Mouse (Mus musculus) forebrain, embryonic 10.5 days (tissue): ENCODE data around the gene Klhl26. TPM values are rescaled to one million over a fixed set of nuclear protein-coding genes. Genes with fewer than 3 reads are reported as not detected.
A peak's percentile ranks its signal among the peaks of the same experiment; 100 is the strongest.

Source experiments
- DNase-seq: peaks from one replicate; pipeline ENCODE4 v3.0.0-alpha.2; 2017; ENCODE audit warnings: low spot score; ENCODE audit errors: extremely low spot score
- H3K27ac ChIP-seq: fragments of 300-500 bp; sonication (generic); 2 replicates; pipeline ENCODE4 v1.5.1; 2016; ENCODE audit warnings: mild to moderate bottlenecking
- H3K27me3 ChIP-seq: fragments of 300-500 bp; sonication (generic); 2 replicates; pipeline ENCODE4 v1.6.1; 2016; ENCODE audit warnings: mild to moderate bottlenecking; ENCODE audit not compliant: poor library complexity, severe bottlenecking
- H3K36me3 ChIP-seq: fragments of 300-500 bp; sonication (generic); replicated peaks from 2 replicates; pipeline ENCODE4 v1.6.1; 2016; ENCODE audit warnings: mild to moderate bottlenecking, moderate library complexity
- H3K4me1 ChIP-seq: fragments of 300-500 bp; sonication (generic); 2 replicates; pipeline ENCODE4 v1.6.1; 2016
- H3K4me3 ChIP-seq: fragments of 300-500 bp; sonication (generic); 2 replicates; pipeline ENCODE4 v1.5.1; 2016; ENCODE audit warnings: mild to moderate bottlenecking, moderate library complexity
- H3K9me3 ChIP-seq: fragments of 300-500 bp; sonication (generic); 2 replicates; pipeline ENCODE4 v1.6.1; 2016; ENCODE audit warnings: mild to moderate bottlenecking, moderate library complexity
- WGBS: fragments of 180-500 bp; shearing (Covaris S2); methylation state at CpG from one replicate; pipeline ENCODE4 v1.1.7; 2016; 5-methylcytosine and 5-hydroxymethylcytosine counted together
- polyA plus RNA-seq: library from polyadenylated mRNA; unstranded; fragments of >200 nt; fragmentation: Nextera tagmentation; extraction: Ambion mirVana; gene quantifications from 2 replicates; pipeline ENCODE4 v1.2.1, GENCODE M21; 2016

Klhl26 gene
- polyA plus RNA-seq, 1 experiment from 2014 or later, result 19.9 TPM

GRCm38 (mm10) chr8:70445988-70446387, 30.8 kb downstream of the Klhl26 start:
- Histone ChIP-seq H3K27ac (no peak overlapping the region), H3K36me3 (peaks cover 16% of the 10 kb centered on the region), H3K27me3 (peaks cover 4% of the 10 kb centered on the region; the same call in 1 of the 2 replicates), H3K4me1 (peaks cover 25% of the 10 kb centered on the region), H3K9me3 (no peaks in the 10 kb centered on the region), H3K4me3 (no peak overlapping the region)
- WGBS, result 67% methylated on average over 1 of the region's 1 CpGs
- no peak for DNase-seq

- WGBS, result 86% methylated on average over 4 of the region's 4 CpGs
- no peaks in the 10 kb centered on the region for H3K9me3 ChIP-seq
- no peak overlapping the region for H3K4me3 ChIP-seq
- no peaks in the 10 kb centered on the region for H3K36me3 ChIP-seq
- no peak for DNase-seq
- H3K27ac ChIP-seq, result no peak overlapping the region
- H3K27me3 ChIP-seq, result no peaks in the 10 kb centered on the region
- peaks cover 24% of the 10 kb centered on the region for H3K4me1 ChIP-seq
These were observed 33.4 kb downstream of the Klhl26 start for GRCm38 (mm10) chr8:70443326-70443725.

- DNase-seq, result no peak
- 70% methylated on average over 3 of the region's 3 CpGs for WGBS
These were observed 35.2 kb downstream of the Klhl26 start for GRCm38 (mm10) chr8:70441565-70441964.

GRCm38 (mm10) chr8:70440246-70440645, 36.5 kb downstream of the Klhl26 start:
- peaks cover 22% of the 10 kb centered on the region for H3K4me1 ChIP-seq
- no peaks in the 10 kb centered on the region for H3K9me3 ChIP-seq
- H3K36me3 ChIP-seq, result no peaks in the 10 kb centered on the region
- H3K27me3 ChIP-seq, result no peaks in the 10 kb centered on the region
- DNase-seq, result no peak
- peak overlapping the region; percentile 95 for H3K27ac ChIP-seq
- WGBS, result 49% methylated on average over 3 of the region's 3 CpGs
- H3K4me3 ChIP-seq, result peak overlapping the region; percentile 75

More at GRCm38 (mm10) chr8:70441565-70441964, 35.2 kb downstream of the Klhl26 start:
- H3K36me3 ChIP-seq, result no peaks in the 10 kb centered on the region
- H3K4me1 ChIP-seq, result peaks cover 22% of the 10 kb centered on the region
- no peaks in the 10 kb centered on the region for H3K27me3 ChIP-seq
- no peak overlapping the region for H3K27ac ChIP-seq
- H3K9me3 ChIP-seq, result no peaks in the 10 kb centered on the region
- H3K4me3 ChIP-seq, result no peak overlapping the region

- Histone ChIP-seq H3K27ac (peak overlapping the region; percentile 95), H3K4me1 (peaks cover 22% of the 10 kb centered on the region), H3K27me3 (no peaks in the 10 kb centered on the region), H3K4me3 (peak overlapping the region; percentile 75), H3K36me3 (no peaks in the 10 kb centered on the region), H3K9me3 (no peaks in the 10 kb centered on the region)
- WGBS, result 6% methylated on average over 7 of the region's 7 CpGs
- DNase-seq, result no peak
These were observed 37.0 kb downstream of the Klhl26 start for GRCm38 (mm10) chr8:70439848-70440179.

GRCm38 (mm10) chr8:70439055-70439847, 37.5 kb downstream of the Klhl26 start, which contains the start of gene Crtc1:
TSS of gene Crtc1 (minus strand) at chr8:70439579.
- Histone ChIP-seq H3K27ac (peak within 1 kb of the TSS; percentile 95), H3K36me3 (no peaks in the 10 kb centered on the region), H3K4me1 (peaks cover 22% of the 10 kb centered on the region), H3K9me3 (no peaks in the 10 kb centered on the region), H3K4me3 (peak within 1 kb of the TSS; percentile 75), H3K27me3 (no peaks in the 10 kb centered on the region)
- WGBS, result 1% methylated on average over 70 of the region's 70 CpGs
- peak; percentile 93 for DNase-seq

- 96% methylated on average over 2 of the region's 2 CpGs for WGBS
- no peak overlapping the region for H3K27ac ChIP-seq
- no peak for DNase-seq
- no peaks in the 10 kb centered on the region for H3K36me3 ChIP-seq
- peaks cover 22% of the 10 kb centered on the region for H3K4me1 ChIP-seq
- H3K27me3 ChIP-seq, result no peaks in the 10 kb centered on the region
- no peaks in the 10 kb centered on the region for H3K9me3 ChIP-seq
- H3K4me3 ChIP-seq, result peak overlapping the region; percentile 75
These were observed 38.3 kb downstream of the Klhl26 start for GRCm38 (mm10) chr8:70438423-70438822.

- Histone ChIP-seq H3K36me3 (no peaks in the 10 kb centered on the region), H3K9me3 (no peaks in the 10 kb centered on the region), H3K27ac (no peak overlapping the region), H3K27me3 (no peaks in the 10 kb centered on the region), H3K4me3 (no peak overlapping the region), H3K4me1 (peaks cover 26% of the 10 kb centered on the region)
- no peak for DNase-seq
- 91% methylated on average over 5 of the region's 5 CpGs for WGBS
These were observed 41.6 kb downstream of the Klhl26 start for GRCm38 (mm10) chr8:70435156-70435555.

- DNase-seq, result no peak
- H3K9me3 ChIP-seq, result no peaks in the 10 kb centered on the region
- 45% methylated on average over 4 of the region's 4 CpGs for WGBS
- no peak overlapping the region for H3K27ac ChIP-seq
- no peaks in the 10 kb centered on the region for H3K36me3 ChIP-seq
- H3K4me3 ChIP-seq, result no peak overlapping the region
- no peaks in the 10 kb centered on the region for H3K27me3 ChIP-seq
- H3K4me1 ChIP-seq, result peaks cover 7% of the 10 kb centered on the region
These were observed 43.7 kb downstream of the Klhl26 start for GRCm38 (mm10) chr8:70432991-70433536.

GRCm38 (mm10) chr8:70431213-70431612, 45.6 kb downstream of the Klhl26 start:
- Histone ChIP-seq H3K4me1 (peaks cover 9% of the 10 kb centered on the region; the same call in 1 of the 2 replicates), H3K4me3 (no peak overlapping the region), H3K9me3 (no peaks in the 10 kb centered on the region), H3K36me3 (no peaks in the 10 kb centered on the region), H3K27me3 (no peaks in the 10 kb centered on the region), H3K27ac (no peak overlapping the region)
- 96% methylated on average over 4 of the region's 4 CpGs for WGBS
- no peak for DNase-seq

GRCm38 (mm10) chr8:70426300-70426907, 50.4 kb downstream of the Klhl26 start:
- 90% methylated on average over 2 of the region's 2 CpGs for WGBS

GRCm38 (mm10) chr8:70422722-70423121, 54.0 kb downstream of the Klhl26 start:
- no peak overlapping the region for H3K4me3 ChIP-seq
- 87% methylated on average over 2 of the region's 2 CpGs for WGBS
- H3K4me1 ChIP-seq, result peaks cover 26% of the 10 kb centered on the region
- H3K27ac ChIP-seq, result no peak overlapping the region
- H3K36me3 ChIP-seq, result no peaks in the 10 kb centered on the region
- no peaks in the 10 kb centered on the region for H3K27me3 ChIP-seq
- no peaks in the 10 kb centered on the region for H3K9me3 ChIP-seq
- DNase-seq, result no peak

More at GRCm38 (mm10) chr8:70426300-70426907, 50.4 kb downstream of the Klhl26 start:
- H3K4me3 ChIP-seq, result no peak overlapping the region
- no peak for DNase-seq
- H3K9me3 ChIP-seq, result no peaks in the 10 kb centered on the region
- 0 out of 2 replicates have a peak, but pooled peaks cover 9% of the 10 kb centered on the region for H3K4me1 ChIP-seq
- no peaks in the 10 kb centered on the region for H3K36me3 ChIP-seq
- no peak overlapping the region for H3K27ac ChIP-seq
- no peaks in the 10 kb centered on the region for H3K27me3 ChIP-seq
